Mouse (Mus musculus): ENCODE data around the gene Cox19. TPM values are rescaled to one million over a fixed set of nuclear protein-coding genes. Genes with fewer than 3 reads are reported as not detected.

The Cox19 gene
- total and polyA plus RNA-seq, 3 experiments = 10.0 to 40.8 (median 37.7) TPM

DNA sequence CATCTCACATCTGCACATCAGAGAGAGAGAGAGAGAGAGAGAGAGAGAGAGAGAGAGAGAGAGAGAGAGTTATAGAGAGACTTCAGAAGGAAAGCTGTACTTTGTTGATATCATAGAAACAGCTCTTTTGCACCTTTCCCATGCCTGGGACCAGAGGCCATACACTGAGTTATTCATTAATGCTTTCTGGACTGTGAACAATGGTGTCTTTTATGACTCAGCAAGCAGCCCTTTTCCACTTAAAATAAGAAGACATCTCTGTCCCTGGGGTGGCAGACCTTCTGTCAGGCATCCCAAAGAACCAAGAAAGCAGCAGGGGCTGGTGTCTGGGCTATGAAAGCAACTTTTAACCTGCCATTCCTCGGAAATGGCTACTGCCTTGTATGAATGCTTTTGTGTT, 4.0 kb downstream of the Cox19 start:
- no peak for ATAC-seq (ENCODE audit: extremely low read depth, insufficient number of reproducible peaks, low FRiP score, poor library complexity, severe bottlenecking)

GRCm38 (mm10) chr5:139345364-139345714, 5.9 kb downstream of the Cox19 start:
- H3K4me1 ChIP-seq (ENCODE audit: insufficient read depth, low read depth, low read length) = peaks cover 52% of the 10 kb centered on the region
- DNase-seq (ENCODE audit: low spot score) (no peak), ATAC-seq (ENCODE audit: extremely low read depth, insufficient number of reproducible peaks, low FRiP score, poor library complexity, severe bottlenecking) (0 out of 2 replicates have a peak, but pooled peaks have one; percentile 5)

More for the DNA sequence above, 4.0 kb downstream of the Cox19 start:
- no peak for TF ChIP-seq CTCF (IDR thresholded peaks at IDR 0.05; ENCODE audit: low read depth, low read length)
- TF ChIP-seq GATA2 (IDR thresholded peaks at IDR 0.05; ENCODE audit: borderline replicate concordance, low read depth, low read length) = no peak
- no peak for TF ChIP-seq GATA1 (IDR thresholded peaks at IDR 0.05; ENCODE audit: borderline replicate concordance, low read length)
- TF ChIP-seq TAL1 (conservative IDR thresholded peaks at IDR 0.05; ENCODE audit: low read depth, low read length) = no peak
- no peak for TF ChIP-seq POLR2AphosphoS5 (IDR thresholded peaks at IDR 0.05; ENCODE audit: insufficient replicate concordance, low read depth, low read length)
- Histone ChIP-seq H3K4me3 (ENCODE audit: low read depth, low read length) (no peak overlapping the region), H3K36me3 (replicated peaks) (peaks cover 8% of the 10 kb centered on the region), H3K4me1 (ENCODE audit: insufficient read depth, low read depth, low read length) (peaks cover 68% of the 10 kb centered on the region), H3K9me3 (replicated peaks) (no peaks in the 10 kb centered on the region), H3K27me3 (ENCODE audit: insufficient read depth, low read length) (peaks cover 35% of the 10 kb centered on the region)
- no peak for DNase-seq (ENCODE audit: low spot score)

GRCm38 (mm10) chr5:139344687-139345363, 6.4 kb downstream of the Cox19 start:
- peak; percentile 64 for DNase-seq (ENCODE audit: low spot score)
- TF ChIP-seq CTCF (IDR thresholded peaks at IDR 0.05; ENCODE audit: low read depth, low read length) = no peak
- no peak for TF ChIP-seq TAL1 (conservative IDR thresholded peaks at IDR 0.05; ENCODE audit: low read depth, low read length)
- TF ChIP-seq GATA1 (IDR thresholded peaks at IDR 0.05; ENCODE audit: borderline replicate concordance, low read length) = no peak
- TF ChIP-seq POLR2AphosphoS5 (IDR thresholded peaks at IDR 0.05; ENCODE audit: insufficient replicate concordance, low read depth, low read length) = no peak
- no peak for TF ChIP-seq GATA2 (IDR thresholded peaks at IDR 0.05; ENCODE audit: borderline replicate concordance, low read depth, low read length)
- peaks cover 13% of the 10 kb centered on the region for H3K27me3 ChIP-seq (ENCODE audit: insufficient read depth, low read length)
- peaks cover 47% of the 10 kb centered on the region for H3K4me1 ChIP-seq (ENCODE audit: insufficient read depth, low read depth, low read length)
- no peaks in the 10 kb centered on the region for H3K9me3 ChIP-seq (replicated peaks)
- ATAC-seq (ENCODE audit: extremely low read depth, insufficient number of reproducible peaks, low FRiP score, poor library complexity, severe bottlenecking) = peak; percentile 84
- H3K4me3 ChIP-seq (ENCODE audit: low read depth, low read length) = peak overlapping the region; percentile 93
- peaks cover 31% of the 10 kb centered on the region for H3K36me3 ChIP-seq (replicated peaks)

More at GRCm38 (mm10) chr5:139345364-139345714, 5.9 kb downstream of the Cox19 start:
- TF ChIP-seq GATA1 (IDR thresholded peaks at IDR 0.05; ENCODE audit: borderline replicate concordance, low read length) = no peak
- no peak for TF ChIP-seq TAL1 (conservative IDR thresholded peaks at IDR 0.05; ENCODE audit: low read depth, low read length)
- no peak for TF ChIP-seq POLR2AphosphoS5 (IDR thresholded peaks at IDR 0.05; ENCODE audit: insufficient replicate concordance, low read depth, low read length)
- no peak for TF ChIP-seq CTCF (IDR thresholded peaks at IDR 0.05; ENCODE audit: low read depth, low read length)
- TF ChIP-seq GATA2 (IDR thresholded peaks at IDR 0.05; ENCODE audit: borderline replicate concordance, low read depth, low read length) = no peak
- Histone ChIP-seq H3K9me3 (replicated peaks) (no peaks in the 10 kb centered on the region), H3K4me3 (ENCODE audit: low read depth, low read length) (peak overlapping the region; percentile 93), H3K27me3 (ENCODE audit: insufficient read depth, low read length) (peaks cover 17% of the 10 kb centered on the region), H3K36me3 (replicated peaks) (peaks cover 26% of the 10 kb centered on the region)

DNA sequence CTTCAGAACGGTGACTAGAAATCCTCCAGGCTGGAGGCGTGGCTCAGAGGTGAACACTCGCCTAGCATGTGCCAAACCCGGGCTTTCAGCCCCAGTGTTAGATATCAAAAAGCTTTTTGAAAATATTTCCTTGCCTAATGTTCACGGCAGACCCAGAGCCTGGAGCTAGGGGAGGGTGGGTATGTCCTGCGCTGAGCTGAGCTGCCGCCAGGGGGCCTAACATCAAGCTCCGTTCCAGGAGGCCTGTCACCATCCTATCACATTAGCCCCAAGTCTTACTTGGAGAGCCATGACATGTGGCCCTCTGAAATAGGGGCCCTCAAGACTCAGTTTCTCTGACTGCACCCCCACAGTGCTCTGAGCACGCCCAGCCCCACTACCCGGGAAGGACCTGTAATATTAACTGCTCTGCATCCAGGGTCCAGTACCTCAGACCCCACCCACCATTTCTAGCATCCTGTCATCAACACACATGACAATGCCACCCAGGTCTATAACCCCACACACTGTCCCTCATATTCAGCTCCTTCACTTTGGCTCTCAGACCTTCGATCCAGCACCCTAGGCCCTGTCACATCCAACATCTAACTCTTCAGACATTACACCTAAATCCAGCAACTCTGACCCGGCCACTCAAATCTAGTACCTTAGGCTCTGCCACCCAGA, 7.1 kb downstream of the Cox19 start:
- Histone ChIP-seq H3K4me3 (ENCODE audit: low read depth, low read length) (peak overlapping the region; percentile 93), H3K36me3 (replicated peaks) (peaks cover 38% of the 10 kb centered on the region), H3K9me3 (replicated peaks) (no peaks in the 10 kb centered on the region), H3K27me3 (ENCODE audit: insufficient read depth, low read length) (peaks cover 13% of the 10 kb centered on the region), H3K4me1 (ENCODE audit: insufficient read depth, low read depth, low read length) (peaks cover 42% of the 10 kb centered on the region)
- peak; percentile 81 for TF ChIP-seq CTCF (IDR thresholded peaks at IDR 0.05; ENCODE audit: low read depth, low read length)
- no peak for TF ChIP-seq TAL1 (conservative IDR thresholded peaks at IDR 0.05; ENCODE audit: low read depth, low read length)
- peak; percentile 94 for DNase-seq (ENCODE audit: low spot score)
- ATAC-seq (ENCODE audit: extremely low read depth, insufficient number of reproducible peaks, low FRiP score, poor library complexity, severe bottlenecking) = peak; percentile 70

- Histone ChIP-seq H3K4me1 (ENCODE audit: insufficient read depth, low read depth, low read length) (peaks cover 20% of the 10 kb centered on the region), H3K36me3 (replicated peaks) (peaks cover 78% of the 10 kb centered on the region), H3K9me3 (replicated peaks) (no peaks in the 10 kb centered on the region), H3K4me3 (ENCODE audit: low read depth, low read length) (no peak overlapping the region), H3K27me3 (ENCODE audit: insufficient read depth, low read length) (no peaks in the 10 kb centered on the region)
- ATAC-seq (ENCODE audit: extremely low read depth, insufficient number of reproducible peaks, low FRiP score, poor library complexity, severe bottlenecking) (no peak), DNase-seq (ENCODE audit: low spot score) (no peak)
- TF ChIP-seq GATA2 (IDR thresholded peaks at IDR 0.05; ENCODE audit: borderline replicate concordance, low read depth, low read length) (no peak), TAL1 (conservative IDR thresholded peaks at IDR 0.05; ENCODE audit: low read depth, low read length) (no peak), GATA1 (IDR thresholded peaks at IDR 0.05; ENCODE audit: borderline replicate concordance, low read length) (no peak), CTCF (IDR thresholded peaks at IDR 0.05; ENCODE audit: low read depth, low read length) (no peak), POLR2AphosphoS5 (IDR thresholded peaks at IDR 0.05; ENCODE audit: insufficient replicate concordance, low read depth, low read length) (no peak)
These were observed 12.3 kb downstream of the Cox19 start for GRCm38 (mm10) chr5:139338891-139339290.

GRCm38 (mm10) chr5:139338403-139338802, 12.8 kb downstream of the Cox19 start:
- Histone ChIP-seq H3K27me3 (ENCODE audit: insufficient read depth, low read length) (no peaks in the 10 kb centered on the region), H3K4me3 (ENCODE audit: low read depth, low read length) (no peak overlapping the region), H3K4me1 (ENCODE audit: insufficient read depth, low read depth, low read length) (peaks cover 15% of the 10 kb centered on the region; the same call in 1 of the 2 replicates), H3K9me3 (replicated peaks) (no peaks in the 10 kb centered on the region), H3K36me3 (replicated peaks) (peaks cover 78% of the 10 kb centered on the region)
- TF ChIP-seq GATA1 (IDR thresholded peaks at IDR 0.05; ENCODE audit: borderline replicate concordance, low read length) = no peak
- no peak for TF ChIP-seq TAL1 (conservative IDR thresholded peaks at IDR 0.05; ENCODE audit: low read depth, low read length)
- TF ChIP-seq POLR2AphosphoS5 (IDR thresholded peaks at IDR 0.05; ENCODE audit: insufficient replicate concordance, low read depth, low read length) = no peak
- no peak for TF ChIP-seq CTCF (IDR thresholded peaks at IDR 0.05; ENCODE audit: low read depth, low read length)
- no peak for TF ChIP-seq GATA2 (IDR thresholded peaks at IDR 0.05; ENCODE audit: borderline replicate concordance, low read depth, low read length)
- ATAC-seq (ENCODE audit: extremely low read depth, insufficient number of reproducible peaks, low FRiP score, poor library complexity, severe bottlenecking) = no peak
- DNase-seq (ENCODE audit: low spot score) = no peak

All from G1E (cell line).